Mouse (Mus musculus) heart, postnatal 0 days (tissue): ENCODE results near the gene Pard3b. TPM values are rescaled to one million over a fixed set of nuclear protein-coding genes. Genes with fewer than 3 reads are reported as not detected.

Source experiments
- ATAC-seq: fragments of 200-750 bp; cut with Nextera tagmentation; 2 replicates; pipeline ENCODE4 v1.8.0; 2017; ENCODE audit warnings: low read depth, moderate number of reproducible peaks, moderate library complexity; ENCODE audit not compliant: insufficient read depth
- DNase-seq: peaks from one replicate; pipeline ENCODE4 v3.0.0-alpha.2; 2016; ENCODE audit warnings: low spot score
- H3K27ac ChIP-seq: fragments of 300-500 bp; sonication (generic); 2 replicates; pipeline ENCODE4 v1.5.1; 2014; ENCODE audit warnings: low read depth, mild to moderate bottlenecking
- H3K27me3 ChIP-seq: fragments of 300-500 bp; sonication (generic); 2 replicates; pipeline ENCODE4 v1.6.1; 2014; ENCODE audit warnings: low read length, mixed read lengths; ENCODE audit not compliant: control insufficient read depth, insufficient read depth
- H3K36me3 ChIP-seq: fragments of 300-500 bp; sonication (generic); replicated peaks from 2 replicates; pipeline ENCODE4 v1.6.1; 2014; ENCODE audit warnings: low read length, mixed read lengths; ENCODE audit not compliant: control insufficient read depth, insufficient read depth
- H3K4me1 ChIP-seq: fragments of 300-500 bp; sonication (generic); 2 replicates; pipeline ENCODE4 v1.6.1; 2014; ENCODE audit warnings: antibody characterized with exemption; ENCODE audit not compliant: control insufficient read depth, insufficient read depth
- H3K4me2 ChIP-seq: fragments of 300-500 bp; sonication (generic); 2 replicates; pipeline ENCODE4 v1.6.1; 2014; ENCODE audit warnings: low read depth, mild to moderate bottlenecking, low read length, moderate library complexity
- H3K4me3 ChIP-seq: fragments of 300-500 bp; sonication (generic); 2 replicates; pipeline ENCODE4 v1.5.1; 2014; ENCODE audit warnings: low read depth, low read length
- H3K9ac ChIP-seq: fragments of 300-500 bp; sonication (generic); replicated peaks from 2 replicates; pipeline ENCODE4 v1.6.1; 2014; ENCODE audit warnings: low read depth, low read length, mixed read lengths
- H3K9me3 ChIP-seq: fragments of 300-500 bp; sonication (generic); replicated peaks from 2 replicates; pipeline ENCODE4 v1.6.1; 2016; ENCODE audit warnings: low read length; ENCODE audit not compliant: control insufficient read depth
- CTCF ChIP-seq: IDR thresholded peaks from 2 replicates; pipeline ENCODE4 v1.5.1; 2016; ENCODE audit warnings: antibody characterized with exemption, control low read depth, low read depth
- EP300 ChIP-seq: IDR thresholded peaks from 2 replicates; pipeline ENCODE4 v1.6.1; 2016; ENCODE audit warnings: antibody characterized with exemption, low read depth
- WGBS: fragments of 180-500 bp; shearing (Covaris S2); extraction: QIAGEN DNeasy Blood & Tissue Kit; methylation state at CpG from one replicate; pipeline ENCODE4 v1.1.7; 2014; 5-methylcytosine and 5-hydroxymethylcytosine counted together
- polyA plus RNA-seq: library from polyadenylated mRNA; unstranded; fragments of >200 nt; fragmentation: Nextera tagmentation; extraction: Ambion mirVana; gene quantifications from 2 replicates; pipeline ENCODE4 v1.2.1, GENCODE M21; 2015
- total RNA-seq: library from RNA; depleted of rRNA; stranded (reverse); fragments of >200 nt; gene quantifications from 2 replicates; pipeline ENCODE4 v1.2.3, GENCODE M21; 2014; ENCODE audit warnings: low replicate concordance

The Pard3b gene
- total and polyA plus RNA-seq, 2 experiments from 2014 or later = 8.4 to 8.9 TPM

DNA sequence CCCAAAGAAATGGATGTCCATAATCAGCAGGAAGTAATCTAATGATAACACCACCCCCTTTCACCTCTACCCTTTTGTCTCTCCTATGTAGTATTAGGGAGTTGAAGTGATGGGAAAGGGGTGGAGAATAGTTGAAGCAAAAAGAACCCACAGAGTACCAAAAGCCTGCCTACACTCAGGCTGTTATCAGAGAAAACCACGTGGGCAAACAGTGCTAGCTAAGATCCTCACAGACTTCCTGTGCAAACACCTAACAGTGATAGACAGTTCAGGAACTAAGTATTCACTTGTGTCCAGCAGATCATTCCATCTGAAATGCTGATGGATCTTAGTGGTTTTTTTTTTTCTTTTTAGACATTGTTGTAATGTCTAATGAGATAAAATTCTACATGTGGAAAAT, 181.6 kb downstream of the Pard3b start:
- 4% methylated on average over 1 of the region's 1 CpGs for WGBS

DNA sequence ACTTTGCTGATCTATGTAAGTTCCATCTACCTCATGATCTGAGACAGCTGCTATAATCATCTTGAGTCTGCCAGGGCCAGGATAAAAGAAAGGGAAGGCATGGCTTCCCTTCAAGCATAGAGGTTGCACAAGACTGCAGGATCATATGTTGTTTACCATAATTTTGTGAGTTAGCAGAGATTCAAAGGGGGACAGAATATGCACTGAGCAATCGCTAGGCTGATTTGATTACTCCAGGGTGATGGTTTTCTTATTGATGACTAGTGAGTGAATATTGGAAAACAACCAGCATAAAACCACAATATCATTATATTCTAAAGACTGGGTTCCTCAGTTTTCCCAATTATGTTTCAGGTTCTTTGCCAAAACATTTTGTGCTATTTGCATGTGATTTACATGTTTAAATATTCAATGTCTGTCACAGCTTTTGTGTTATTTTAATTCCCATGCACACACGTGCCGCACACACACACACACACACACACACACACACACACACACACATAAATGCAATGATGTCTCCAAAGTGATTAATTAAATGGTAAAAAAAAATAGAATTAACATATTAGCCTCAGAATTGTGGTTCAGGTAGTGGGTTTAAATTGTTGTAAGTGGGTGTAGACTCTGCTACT, 187.1 kb downstream of the Pard3b start:
- no peak overlapping the region for H3K9ac ChIP-seq
- no peaks in the 10 kb centered on the region for H3K9me3 ChIP-seq
- no peak for ATAC-seq
- H3K4me2 ChIP-seq = no peak overlapping the region
- no peaks in the 10 kb centered on the region for H3K4me1 ChIP-seq
- H3K27ac ChIP-seq = no peak overlapping the region
- no peak for TF ChIP-seq EP300
- no peak for TF ChIP-seq CTCF
- no peak overlapping the region for H3K4me3 ChIP-seq
- DNase-seq = no peak
- H3K27me3 ChIP-seq = no peaks in the 10 kb centered on the region
- H3K36me3 ChIP-seq = no peaks in the 10 kb centered on the region
- WGBS = 88% methylated on average over 3 of the region's 3 CpGs

More for the DNA sequence above, 181.6 kb downstream of the Pard3b start:
- DNase-seq (no peak), ATAC-seq (no peak)
- TF ChIP-seq EP300 (no peak), CTCF (no peak)
- no peak overlapping the region for H3K27ac ChIP-seq
- no peak overlapping the region for H3K9ac ChIP-seq
- no peaks in the 10 kb centered on the region for H3K36me3 ChIP-seq
- no peaks in the 10 kb centered on the region for H3K4me1 ChIP-seq
- no peak overlapping the region for H3K4me2 ChIP-seq
- no peaks in the 10 kb centered on the region for H3K9me3 ChIP-seq
- no peak overlapping the region for H3K4me3 ChIP-seq
- H3K27me3 ChIP-seq = no peaks in the 10 kb centered on the region

DNA sequence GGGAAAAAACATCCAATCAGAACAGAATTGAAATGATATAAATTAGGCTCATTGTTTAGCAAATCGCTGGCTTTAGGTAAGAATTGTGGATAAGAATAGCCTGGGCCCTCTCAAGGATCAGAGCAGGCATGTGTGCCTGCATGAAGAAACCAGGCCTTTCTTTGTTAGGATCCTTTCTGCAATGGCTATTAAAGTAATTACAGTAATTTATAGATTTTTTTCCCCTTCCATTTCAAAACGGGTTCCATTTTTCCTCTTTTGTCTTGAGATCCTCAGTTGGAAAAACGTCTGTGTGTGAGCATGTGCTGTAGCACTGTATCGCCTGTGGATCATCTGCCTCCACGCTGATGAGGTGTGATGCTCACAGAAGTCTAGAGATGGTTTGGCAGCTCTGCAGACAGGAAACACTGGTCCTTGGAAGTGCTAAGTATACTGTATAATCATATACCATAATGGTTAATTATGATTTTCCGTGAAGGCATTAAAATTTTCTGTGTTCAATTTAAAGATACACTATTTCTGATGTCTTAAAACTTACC, 198.5 kb downstream of the Pard3b start:
- Histone ChIP-seq H3K27me3 (no peaks in the 10 kb centered on the region), H3K4me1 (no peaks in the 10 kb centered on the region), H3K36me3 (no peaks in the 10 kb centered on the region), H3K4me2 (no peak overlapping the region), H3K4me3 (no peak overlapping the region), H3K27ac (no peak overlapping the region), H3K9ac (no peak overlapping the region), H3K9me3 (no peaks in the 10 kb centered on the region)
- ATAC-seq (no peak), DNase-seq (no peak)
- TF ChIP-seq EP300 = no peak
- no peak for TF ChIP-seq CTCF
- WGBS = 71% methylated on average over 6 of the region's 6 CpGs

DNA sequence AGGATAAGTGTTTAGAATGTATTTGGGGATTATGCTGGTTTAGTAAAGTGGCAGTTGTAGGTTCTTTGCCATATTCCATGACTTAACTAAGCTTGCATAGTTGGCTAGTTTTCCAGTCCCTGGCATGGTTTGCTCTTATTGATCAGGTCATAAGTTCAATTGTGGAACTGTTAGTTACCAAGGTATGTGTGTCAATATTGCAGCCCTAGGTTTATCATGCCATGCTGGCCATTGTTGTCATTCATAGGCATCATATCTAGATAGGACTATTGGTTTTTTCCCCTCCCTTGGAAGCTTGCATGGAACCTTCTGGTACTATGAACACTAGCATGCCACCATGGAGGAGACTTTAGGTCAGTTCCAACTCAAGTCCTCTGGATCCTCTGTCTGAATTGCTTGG, 208.0 kb downstream of the Pard3b start:
- H3K27ac ChIP-seq = no peak overlapping the region
- TF ChIP-seq EP300 (no peak), CTCF (no peak)

DNA sequence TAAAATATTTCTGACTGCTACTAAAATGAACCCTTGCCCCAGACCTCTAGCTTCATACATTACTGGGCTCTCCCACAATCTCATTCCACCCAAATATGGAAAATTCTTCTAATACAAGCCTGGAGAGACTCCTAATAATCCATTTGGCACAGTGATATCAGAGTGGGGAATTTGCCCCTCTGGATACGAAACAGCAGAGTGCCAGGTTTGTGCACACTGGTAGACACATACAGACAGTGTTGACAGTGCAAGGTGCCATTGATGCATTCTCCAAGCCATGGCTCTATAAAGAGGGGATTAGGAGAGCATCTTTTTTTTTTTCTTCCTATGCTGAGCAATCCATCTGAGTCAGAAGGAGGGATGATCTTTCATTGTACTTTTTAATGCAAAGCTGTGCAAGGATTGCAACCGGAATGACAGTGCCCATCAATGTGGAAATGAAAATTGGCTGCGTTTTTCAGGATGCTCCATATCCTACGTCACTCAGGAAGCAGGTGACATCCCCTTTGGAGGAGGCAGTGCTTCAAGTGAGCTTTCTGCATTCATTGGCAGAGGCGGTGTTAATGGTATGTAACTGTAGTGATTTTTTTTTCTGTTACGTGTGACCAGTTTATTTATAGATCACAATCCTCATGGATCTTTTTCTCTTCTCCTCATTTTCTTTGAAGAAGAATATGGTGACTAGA, 210.5 kb downstream of the Pard3b start:
- H3K9ac ChIP-seq = no peak overlapping the region
- H3K9me3 ChIP-seq = no peaks in the 10 kb centered on the region
- no peak overlapping the region for H3K4me3 ChIP-seq
- H3K27ac ChIP-seq = no peak overlapping the region
- H3K36me3 ChIP-seq = no peaks in the 10 kb centered on the region
- H3K4me1 ChIP-seq = peaks cover 8% of the 10 kb centered on the region; the same call in 1 of the 2 replicates
- peak; percentile 68 for ATAC-seq
- no peak overlapping the region; the same call in 1 of the 2 replicates for H3K4me2 ChIP-seq
- DNase-seq = no peak
- H3K27me3 ChIP-seq = no peaks in the 10 kb centered on the region
- TF ChIP-seq EP300 (no peak), CTCF (no peak)
- WGBS = 33% methylated on average over 6 of the region's 6 CpGs

More for the DNA sequence above, 208.0 kb downstream of the Pard3b start:
- Histone ChIP-seq H3K4me3 (no peak overlapping the region), H3K4me1 (peaks cover 8% of the 10 kb centered on the region; the same call in 1 of the 2 replicates), H3K36me3 (no peaks in the 10 kb centered on the region), H3K4me2 (no peak overlapping the region), H3K27me3 (no peaks in the 10 kb centered on the region), H3K9ac (no peak overlapping the region), H3K9me3 (no peaks in the 10 kb centered on the region)
- DNase-seq (no peak), ATAC-seq (no peak)
